Mouse (Mus musculus): Measurements from ENCODE around the gene Tacc2.

Tacc2 gene

DNA sequence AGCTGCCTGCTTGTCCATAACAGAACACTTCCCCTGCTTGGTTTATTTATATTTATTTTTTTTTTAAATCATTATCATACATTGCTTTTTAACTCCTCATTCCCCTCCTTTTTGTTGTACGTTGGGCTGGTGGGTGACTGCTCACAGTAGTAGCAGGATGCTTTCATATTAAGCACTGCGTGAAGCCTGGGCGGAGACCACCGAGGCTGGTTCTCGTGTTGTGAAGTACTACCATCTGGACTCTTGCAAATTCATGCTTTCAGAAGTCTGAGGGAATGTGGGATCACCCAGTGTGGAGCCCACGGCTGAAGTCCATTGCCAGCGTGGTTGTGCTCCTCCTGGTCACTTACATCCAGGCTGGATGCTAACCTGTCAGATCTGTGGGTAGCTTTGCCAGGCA is 154.6 kb downstream of the Tacc2 start:
- DNase-seq = no peak

DNA sequence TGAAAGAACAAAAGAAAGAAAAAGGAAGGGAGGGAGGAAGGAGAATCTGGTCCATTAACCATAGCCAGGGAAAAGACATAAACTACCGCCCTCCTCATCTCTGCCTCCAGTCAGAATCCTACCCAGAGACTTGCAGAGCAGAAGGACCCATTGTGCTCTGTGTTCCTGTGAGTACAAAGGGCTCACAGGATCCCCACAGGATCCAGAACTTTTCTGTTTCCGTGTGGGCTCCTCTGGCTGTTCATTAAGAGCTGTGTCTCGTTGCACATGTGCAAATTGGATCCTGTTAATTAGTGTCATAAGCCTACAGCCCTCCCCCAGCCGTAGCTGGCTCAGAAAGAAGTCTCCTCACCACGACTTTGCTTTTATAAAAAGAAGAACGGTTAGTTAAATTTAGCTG is 155.7 kb downstream of the Tacc2 start:
- DNase-seq = no peak

DNA sequence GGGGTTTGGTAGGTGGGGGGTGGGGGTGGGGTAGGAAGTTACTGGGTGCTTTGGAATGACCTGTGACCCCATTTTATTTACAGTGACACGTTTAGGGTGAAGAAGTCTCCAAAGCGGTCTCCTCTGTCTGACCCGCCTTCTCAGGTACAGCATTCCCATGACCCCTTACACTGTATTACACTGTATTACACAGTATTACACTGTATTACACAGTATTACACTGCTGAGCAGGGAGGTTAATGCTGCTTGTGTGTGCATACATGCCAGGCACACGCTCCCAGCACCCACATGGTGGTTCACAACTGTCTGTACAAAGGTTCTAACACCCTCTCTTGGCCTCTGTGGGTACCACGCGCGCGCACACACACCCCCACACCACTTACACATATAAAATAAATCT is 156.2 kb downstream of the Tacc2 start:
- no peak for DNase-seq

DNA sequence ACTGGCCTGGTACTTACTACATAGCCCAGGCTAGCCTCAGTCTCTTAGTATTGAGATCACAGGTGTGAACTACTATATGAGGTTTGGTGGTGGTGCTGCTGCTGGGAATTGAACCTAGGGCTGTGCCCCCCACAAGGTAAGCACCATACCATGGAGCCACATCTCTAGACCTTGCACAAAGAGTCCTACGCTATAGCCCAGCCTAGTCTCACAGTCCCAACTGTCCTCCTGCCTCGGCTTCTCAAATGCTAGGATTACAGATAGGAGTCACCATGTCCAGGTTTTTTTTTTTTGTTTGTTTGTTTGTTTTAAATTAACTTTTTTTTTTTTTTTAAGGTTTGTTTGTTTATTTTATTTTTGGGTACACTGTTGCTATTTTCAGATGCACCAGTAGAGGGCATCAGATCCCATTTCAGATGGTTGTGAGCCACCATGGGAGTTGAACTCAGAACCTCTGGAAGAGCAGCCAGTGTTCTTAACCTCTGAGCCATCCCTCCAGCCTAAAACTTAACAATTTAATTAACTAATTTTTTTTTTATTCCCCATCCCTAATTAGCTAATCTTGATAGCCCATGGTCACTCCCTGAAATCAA is 157.1 kb downstream of the Tacc2 start:
- DNase-seq = no peak

DNA sequence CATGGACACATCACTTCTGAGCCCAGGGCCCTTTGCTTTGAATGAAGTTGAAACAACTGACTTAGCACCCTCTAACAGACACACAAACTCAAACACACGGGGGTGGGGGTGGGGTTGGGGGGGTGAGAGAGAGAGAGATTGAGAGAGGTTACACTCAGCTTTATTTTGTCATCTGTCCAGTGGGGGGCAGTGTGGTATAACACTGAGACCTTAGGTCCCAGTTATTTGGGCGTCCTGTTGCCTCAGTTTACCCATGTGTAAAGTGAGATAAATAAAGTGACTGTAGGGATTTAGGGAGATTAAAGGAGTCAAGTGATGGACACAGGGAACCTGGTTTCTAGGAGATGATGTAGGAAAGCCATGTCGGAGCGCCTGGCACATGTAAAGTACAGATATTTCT is 163.9 kb downstream of the Tacc2 start:
- DNase-seq = no peak

DNA sequence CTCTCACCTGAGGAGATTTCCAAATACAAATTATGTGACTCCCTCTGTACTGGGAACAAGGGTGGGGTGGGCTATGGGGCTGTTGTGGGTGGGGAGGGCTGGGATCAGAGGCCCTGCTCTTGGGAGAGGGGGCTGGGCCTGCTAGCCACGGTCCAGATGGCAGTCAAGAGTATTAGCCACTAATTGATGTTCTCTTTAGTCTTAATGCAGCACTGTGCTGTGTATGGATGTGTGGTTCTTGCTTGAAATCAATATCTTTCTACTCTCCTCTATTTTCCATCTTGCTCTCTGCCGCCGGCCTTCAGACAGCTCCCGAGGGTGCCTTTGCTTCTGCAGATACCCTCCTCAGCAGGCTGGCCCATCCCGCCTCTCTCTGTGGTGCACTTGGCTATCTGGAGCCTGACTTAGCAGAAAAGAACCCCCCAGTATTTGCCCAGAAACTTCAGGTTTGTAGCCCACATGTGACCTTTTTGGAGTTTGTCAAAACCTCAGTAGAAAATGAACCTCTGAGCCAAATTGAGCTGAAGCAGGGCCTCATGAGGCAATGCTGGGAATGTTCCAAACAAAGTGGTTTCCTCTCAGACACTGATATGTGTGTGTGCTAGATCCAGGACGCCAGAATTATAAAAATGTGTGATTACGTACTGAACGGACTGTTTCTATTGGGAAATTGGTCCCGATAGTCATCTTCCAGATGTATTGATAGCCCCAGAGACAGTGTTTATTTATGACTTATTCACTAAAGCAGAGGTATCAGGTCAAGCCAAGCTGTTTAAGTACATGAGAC is 166.2 kb downstream of the Tacc2 start:
- no peak for DNase-seq

DNA sequence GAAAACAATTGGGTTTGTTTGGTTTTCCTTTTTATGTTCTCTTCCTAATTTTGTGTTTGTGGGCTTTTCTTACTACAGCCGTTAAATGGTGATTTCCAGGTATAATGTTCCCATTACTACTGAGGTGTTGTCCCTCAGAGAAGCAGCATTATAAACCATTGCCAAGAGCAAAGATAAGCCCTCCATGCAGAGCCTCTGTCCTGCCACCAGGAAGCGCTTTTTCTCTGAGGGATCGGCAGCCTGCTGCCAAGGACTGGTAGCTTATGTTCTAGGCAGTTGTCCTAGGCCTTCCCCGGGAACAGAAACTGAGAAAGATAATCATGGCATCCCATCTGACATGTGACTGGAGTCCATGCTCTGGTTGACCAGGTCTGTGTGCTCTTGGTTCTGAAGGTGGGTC is 171.9 kb downstream of the Tacc2 start:
- DNase-seq = no peak

DNA sequence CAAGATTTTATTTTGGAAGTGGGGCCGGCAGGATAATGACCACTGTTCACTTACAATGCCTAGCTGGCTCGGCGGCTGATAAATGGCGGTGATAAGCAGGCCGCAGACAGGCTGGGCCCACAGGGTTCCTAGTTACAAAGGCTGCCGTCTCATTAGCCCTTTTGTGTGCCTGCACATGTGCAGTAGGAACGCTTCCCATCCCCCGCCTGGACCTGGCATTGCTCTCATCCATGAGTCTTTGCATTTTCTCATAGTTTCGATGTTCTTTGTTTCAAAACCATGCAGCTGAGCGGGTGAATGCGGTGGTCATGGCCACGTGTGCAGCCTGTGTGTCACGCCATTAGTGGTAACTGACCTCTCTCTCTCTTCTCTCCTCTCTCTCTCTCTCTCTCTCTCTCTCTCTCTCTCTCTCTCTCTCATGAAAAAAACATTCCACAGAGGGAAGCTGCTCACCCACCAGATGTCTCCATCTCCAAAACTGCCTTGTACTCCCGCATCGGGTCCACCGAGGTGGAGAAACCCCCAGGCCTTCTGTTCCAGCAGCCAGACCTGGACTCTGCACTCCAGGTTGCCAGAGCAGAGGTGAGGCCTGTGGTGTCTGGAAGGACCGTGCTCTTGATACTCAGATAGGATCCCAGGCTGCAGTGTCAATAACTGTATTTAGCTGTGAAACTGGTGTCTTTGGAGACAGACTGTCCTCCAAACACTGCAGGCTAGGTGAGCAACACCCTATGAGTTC is 173.7 kb downstream of the Tacc2 start:
- DNase-seq = no peak

DNA sequence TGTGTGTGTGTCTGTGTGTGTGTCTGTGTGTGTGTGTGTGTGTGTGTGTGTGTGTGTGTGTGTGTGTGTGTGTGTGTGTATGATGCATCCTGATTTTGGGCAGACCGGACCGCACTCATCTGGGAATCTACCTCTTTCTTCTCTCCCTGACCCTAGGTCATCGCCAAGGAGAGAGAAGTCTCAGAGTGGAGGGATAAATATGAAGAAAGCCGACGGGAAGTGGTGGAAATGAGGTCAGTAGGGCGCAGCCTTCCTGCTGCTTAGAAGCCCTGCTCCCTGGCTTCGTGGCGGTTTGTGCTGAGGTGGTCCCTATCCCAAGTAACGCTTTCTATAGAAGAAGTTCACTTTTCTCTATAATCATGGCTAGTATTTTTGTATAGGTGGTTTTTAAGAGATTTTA is 174.4 kb downstream of the Tacc2 start:
- DNase-seq = no peak

DNA sequence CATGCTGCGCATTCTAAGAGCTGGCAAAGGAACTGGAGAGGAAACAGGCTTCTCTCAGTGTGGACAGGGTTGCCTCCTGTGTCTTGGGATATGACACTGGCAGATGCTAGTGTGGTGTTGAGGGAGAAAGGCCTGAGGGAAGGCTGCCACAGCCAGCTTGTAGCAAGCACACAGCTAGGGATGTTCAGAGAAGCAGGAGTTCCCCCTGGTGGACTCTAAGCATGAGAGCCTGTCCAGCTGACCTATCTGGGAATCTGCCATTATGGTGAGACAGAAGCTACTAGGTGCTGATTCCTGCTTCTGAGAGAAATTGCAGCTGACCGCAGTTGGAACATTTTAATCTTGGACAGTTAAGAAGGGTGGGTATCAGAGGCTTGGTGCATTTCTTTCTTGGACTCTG is 177.6 kb downstream of the Tacc2 start:
- DNase-seq = no peak

DNA sequence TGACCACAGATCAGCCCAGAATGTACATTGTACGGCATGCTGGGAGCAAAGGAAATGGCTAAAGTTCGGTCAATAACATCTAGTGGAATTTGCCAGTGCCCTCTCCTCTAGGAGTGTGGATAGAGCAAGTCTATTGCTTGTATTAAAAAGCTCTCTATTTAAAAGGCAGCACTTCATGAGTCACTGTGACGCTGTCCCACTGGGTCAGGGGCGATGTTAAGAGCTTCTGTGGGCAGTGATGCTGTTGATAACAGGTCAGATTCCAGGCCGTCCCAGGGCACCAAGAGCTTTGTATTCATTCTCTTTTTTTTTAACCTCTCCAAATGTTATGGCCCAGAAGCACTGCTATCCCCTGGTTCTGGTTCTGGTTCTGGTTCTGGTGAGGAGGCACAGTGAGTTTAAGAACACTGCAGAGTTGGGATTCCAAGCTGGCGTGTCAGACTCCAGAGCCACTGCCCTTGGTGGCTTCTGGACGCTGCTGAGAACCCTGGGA is 179.2 kb downstream of the Tacc2 start:
- DNase-seq = no peak

DNA sequence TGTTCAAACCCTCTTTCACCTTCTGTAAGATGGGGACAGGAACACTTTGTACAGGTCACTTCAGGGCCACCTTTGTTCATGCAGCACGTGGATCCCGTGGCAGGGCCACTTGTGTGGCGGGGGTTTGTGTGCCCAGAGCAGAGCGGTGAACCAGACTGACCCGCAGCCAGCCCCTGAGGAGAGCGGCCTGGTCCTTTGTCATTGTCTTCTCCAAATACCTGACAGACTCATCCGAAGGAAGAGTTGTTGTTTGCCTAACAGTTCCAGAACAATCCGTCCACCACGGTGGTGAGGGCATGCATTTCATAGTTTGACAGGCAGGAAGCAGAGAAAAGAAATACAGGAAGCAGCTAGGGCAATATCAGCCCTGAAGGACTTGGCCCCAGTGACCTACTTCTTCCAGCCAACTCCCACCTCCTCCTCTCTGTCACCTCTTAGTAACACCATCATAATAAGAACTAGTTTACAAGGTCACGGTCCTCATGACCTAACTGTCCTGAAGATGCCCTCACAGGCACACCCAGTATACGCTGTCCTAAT is 180.2 kb downstream of the Tacc2 start:
- no peak for DNase-seq

DNA sequence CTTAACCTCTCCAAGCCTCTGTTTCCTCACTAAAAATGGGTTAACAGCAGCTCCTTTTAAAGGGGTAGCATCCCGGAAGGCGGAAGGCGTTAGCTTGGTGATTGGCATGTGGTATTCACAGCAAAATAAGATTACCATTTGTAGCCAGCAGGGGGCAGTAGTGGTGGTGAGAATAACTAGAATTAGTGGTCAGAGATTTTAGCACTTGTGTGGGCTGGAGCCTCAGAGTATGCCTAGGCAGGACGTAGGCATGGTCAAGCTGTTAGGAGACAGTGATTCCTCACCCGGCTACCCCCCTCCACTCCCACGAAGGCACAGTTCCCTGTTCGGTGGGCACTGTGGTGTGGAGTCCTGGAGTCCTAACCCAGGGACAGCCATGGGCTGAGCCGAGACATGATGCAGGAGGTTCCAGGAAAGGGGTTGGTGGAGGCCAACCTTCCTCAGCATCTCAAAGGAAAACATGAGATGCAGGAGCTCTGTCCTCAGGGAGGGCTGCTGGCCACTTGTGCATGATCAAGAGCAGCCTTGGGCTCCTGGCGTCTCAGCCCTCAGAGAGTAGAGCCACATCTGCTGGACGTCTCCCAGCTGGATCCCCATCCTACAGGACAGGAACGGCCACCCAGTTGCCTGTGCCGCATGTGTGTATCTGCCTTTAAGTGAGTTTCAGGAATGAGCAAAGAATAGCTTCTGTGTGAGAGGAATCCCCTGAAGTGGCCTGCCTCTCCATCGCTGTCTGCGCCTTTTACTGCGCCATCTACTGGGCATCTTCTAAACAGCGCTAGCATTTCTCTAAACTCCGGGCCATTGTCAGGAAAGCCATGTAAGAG is 185.0 kb downstream of the Tacc2 start:
- peak in 1 of 2 experiments; percentile 53 for DNase-seq

DNA sequence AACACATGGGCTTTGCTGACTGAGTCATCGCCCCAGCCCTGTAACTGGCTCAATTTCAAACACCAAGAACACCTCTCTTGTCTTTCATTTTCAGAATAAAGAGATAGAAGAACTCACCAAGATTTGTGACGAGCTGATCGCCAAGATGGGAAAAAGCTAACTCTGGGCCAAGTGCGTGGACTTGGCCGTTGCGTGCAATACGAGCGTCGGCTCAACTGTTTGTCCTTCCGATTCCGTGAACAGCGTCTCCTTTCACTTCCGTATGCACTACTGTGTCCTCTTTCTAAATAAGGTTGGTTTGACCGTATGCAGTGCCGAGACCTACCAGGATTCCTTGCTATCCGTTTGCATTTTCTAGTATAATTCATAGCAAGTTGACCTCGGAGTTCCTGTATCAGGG is 186.9 kb downstream of the Tacc2 start:
- no peak for DNase-seq

DNA sequence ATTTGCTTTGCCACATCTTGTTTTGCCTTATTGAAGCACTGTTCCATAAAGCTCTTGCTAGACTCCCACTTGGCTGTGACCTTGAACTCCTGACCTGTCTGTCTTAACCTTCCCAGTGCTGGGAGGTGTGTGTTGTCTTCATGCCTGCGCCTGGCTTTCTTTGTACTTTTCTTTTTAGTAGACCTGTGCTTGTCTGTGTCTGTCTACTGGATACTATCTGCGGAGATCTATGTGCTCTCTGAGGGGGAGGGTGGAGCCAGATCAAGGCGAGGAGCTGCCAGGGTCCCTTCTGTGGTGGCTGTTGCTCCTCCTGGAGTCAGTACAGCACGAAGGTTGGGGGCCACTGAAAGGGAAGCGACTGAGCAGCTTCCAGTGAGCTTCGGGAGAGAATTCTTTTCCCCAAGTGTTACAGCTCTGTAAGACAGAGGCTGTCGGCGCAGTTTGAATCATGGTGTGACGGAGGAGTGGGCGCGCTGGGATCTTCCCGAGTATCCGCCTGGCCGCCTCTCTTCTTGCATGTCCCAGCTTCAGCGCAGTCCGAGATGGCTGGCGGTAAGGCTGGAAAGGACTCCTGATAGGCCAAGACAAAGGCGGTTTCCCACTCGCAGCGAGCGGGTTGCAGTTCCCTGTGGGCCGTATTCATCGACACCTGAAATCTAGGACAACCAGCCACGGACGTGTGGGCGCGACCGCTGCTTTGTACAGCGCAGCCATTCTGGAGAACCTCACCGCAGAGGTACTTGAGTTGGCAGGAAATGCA is 189.4 kb downstream of the Tacc2 start:
- DNase-seq = no peak

DNA sequence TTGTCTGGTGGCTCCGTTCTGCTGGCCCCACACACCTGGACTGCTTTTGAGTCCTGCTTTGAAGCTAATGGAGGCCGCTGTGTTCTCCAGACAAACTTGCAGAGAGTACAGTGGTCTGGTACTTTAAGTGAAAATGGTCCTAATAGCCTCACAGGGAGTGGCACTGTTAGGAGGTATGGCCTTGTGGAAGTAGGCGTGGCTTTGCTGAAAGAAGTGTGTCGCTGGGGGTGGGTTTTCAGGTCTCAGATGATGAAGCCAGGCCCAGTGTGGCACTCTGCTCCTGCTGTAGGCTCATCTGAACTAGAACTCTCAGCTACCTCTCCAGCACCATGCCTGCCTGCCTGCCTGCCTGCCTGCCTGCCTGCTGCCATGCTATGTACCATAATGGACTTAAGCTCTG is 190.9 kb downstream of the Tacc2 start:
- DNase-seq = no peak

DNA sequence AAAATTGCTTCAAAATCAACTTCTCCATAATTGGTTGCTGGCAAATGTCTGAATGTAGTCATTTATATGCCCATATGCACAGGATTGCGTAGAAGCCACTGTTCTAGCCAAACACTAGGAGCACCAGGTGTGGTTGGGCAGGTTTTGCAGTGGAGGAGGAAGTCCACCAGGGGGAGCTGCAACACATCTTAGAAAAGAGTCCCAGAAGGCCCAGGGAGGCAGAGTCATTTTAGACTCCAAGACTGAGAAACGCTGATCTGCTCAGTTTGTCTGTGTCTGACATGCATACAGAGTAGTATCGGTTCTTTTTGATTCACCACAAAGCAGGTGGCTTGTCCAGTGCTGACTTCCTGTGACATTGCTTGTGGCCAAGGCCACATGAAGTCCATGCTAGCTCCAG is 193.5 kb downstream of the Tacc2 start:
- peak; percentile 47 to 74 for DNase-seq

DNA sequence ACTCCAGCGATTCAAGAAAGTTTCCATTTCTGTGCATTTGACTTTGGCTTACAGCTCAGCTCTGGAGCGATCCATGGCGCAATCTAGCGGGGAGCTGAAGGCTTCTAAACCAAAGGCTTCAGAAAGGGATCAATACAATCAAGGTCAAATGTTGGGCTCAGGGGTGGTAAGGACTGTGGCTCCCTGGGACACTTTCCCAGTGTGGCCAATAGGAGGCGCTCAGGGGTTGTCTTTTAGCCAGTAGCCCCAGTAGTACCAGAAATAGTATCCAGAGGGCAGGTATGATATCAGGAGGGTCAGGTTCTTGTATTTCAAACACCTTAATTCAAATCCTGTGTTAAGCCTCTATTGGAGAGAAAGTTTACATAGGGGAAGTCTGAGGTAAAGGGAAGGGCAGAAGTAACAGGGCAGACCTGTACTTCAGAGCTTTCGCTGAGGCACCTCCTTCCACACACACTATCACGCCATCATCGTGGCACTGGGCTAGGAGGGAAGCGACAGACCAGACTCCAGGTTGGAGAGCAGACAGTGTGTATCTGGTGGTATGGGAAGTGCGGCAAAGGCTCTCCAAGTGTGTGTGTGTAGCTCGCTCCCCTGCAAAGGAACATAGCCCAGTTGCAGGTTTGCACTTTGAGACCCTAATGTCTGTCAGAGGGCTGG is 196.1 kb downstream of the Tacc2 start:
- DNase-seq = peak in 1 of 2 experiments; percentile 38

DNA sequence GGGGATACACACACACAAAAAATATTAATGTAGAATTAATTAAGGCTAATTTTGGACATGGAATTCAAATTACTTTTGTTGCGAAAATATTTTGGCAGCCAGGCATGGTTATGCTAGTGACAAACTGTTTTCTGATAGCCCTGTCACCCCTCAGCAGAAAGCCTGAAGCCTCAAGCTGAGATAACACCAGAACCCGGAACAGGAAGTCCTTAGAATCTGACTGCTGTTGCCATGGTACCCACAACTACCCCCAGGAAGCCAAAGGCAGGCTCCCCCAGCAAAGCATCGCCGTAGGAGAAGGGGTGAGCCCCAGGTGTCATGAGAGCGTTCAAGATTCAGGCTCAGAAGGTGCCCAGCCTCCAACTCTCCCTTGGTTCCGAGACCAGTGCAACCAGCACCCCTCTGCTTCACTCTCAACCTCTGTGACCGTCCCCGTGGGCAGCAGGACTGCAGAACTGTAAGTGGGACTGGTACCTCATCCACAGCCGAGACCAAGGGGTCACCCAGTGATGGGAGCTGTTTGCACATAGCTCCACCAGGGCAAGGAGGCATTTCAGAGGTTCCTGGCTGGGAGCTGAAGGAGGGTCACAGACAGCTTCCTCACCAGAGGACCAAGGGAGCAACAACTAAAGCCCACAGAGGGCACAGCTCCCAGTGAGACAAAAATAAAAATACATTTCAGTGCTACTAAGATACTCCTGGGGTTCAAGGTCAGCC is 196.8 kb downstream of the Tacc2 start, which contains the start of gene Btbd16:
Btbd16 (plus strand) TSS at position 156 of the 717 bp plus-strand sequence.
- peak in 1 of 2 experiments; percentile 2 for DNase-seq

DNA sequence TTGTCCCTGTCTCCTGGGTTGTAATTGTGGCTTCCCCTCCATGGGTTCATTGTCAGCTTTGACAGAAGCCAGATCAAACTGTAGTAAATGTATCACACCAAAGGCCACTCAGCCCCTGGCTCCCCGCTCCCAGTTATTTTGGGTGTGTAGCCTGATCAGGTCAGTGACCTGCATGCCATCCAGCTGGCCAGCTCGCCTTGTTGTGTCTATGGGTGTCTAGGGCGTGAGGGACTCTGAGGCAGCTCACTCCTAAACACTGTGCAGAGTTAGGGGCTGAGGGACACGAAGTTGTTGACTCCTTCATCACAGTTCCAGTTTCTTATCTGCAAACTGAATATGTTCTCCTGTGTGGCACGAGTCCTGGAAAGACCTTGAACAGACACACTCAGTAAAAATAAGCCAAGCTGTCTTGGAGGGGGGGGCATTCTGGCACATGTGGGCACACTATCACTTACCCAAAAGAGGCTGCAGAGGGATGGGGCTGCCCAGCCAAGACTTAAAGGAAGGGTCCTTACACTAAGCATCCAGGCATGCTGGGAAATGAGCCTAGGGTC is 203.7 kb downstream of the Tacc2 start:
- DNase-seq = no peak
